Comparison of ENCODE assay signal across 14 mouse cellular contexts in genomic region chr17:85683984-85684307, GRCm38 (mm10). TPM values are rescaled to one million over a fixed set of nuclear protein-coding genes. Genes with fewer than 3 reads are reported as not detected.
DNase-seq lines count a peak whose midpoint lies in the region; ATAC-seq and TF ChIP-seq lines count a peak whose summit lies in the region.
"Had no signal": no experiment of that assay in that cellular context is flagged by ENCODE, and none has a peak within 500 bp of the region (broad histone marks: within the 10 kb centered on the region; RNA-seq: fewer than 3 reads in every experiment).

No protein-coding gene starts in this region.

- H3K9me3 ChIP-seq in heart, embryonic 15.5 days (replicated peaks), result no peaks in the 10 kb centered on the region
- H3K9me3 ChIP-seq in limb, embryonic 13.5 days, result no peaks in the 10 kb centered on the region
- H3K9me3 ChIP-seq in intestine, embryonic 15.5 days, result no peaks in the 10 kb centered on the region
- H3K9me3 ChIP-seq: neural tube, embryonic 12.5 days had no signal

- H3K27ac ChIP-seq in heart, embryonic 15.5 days, result no peak overlapping the region
- no peak overlapping the region for H3K27ac ChIP-seq in spleen, adult 2 months (ENCODE audit: insufficient read depth, low read length)
- no peak overlapping the region for H3K27ac ChIP-seq in limb, embryonic 13.5 days
- no peak overlapping the region for H3K27ac ChIP-seq in intestine, embryonic 15.5 days
- H3K27ac ChIP-seq: neural tube, embryonic 12.5 days had no signal

- no peak overlapping the region for H3K4me2 ChIP-seq in heart, embryonic 15.5 days
- H3K4me2 ChIP-seq in limb, embryonic 13.5 days (replicated peaks), result peak overlapping the region; percentile 82
- no peak overlapping the region for H3K4me2 ChIP-seq in intestine, embryonic 15.5 days (replicated peaks)
- H3K4me2 ChIP-seq: neural tube, embryonic 12.5 days had no signal

- no peaks in the 10 kb centered on the region for H3K36me3 ChIP-seq in heart, embryonic 15.5 days
- H3K36me3 ChIP-seq in spleen, adult 2 months (ENCODE audit: control insufficient read depth, insufficient read depth, low read length), result no peaks in the 10 kb centered on the region
- no peaks in the 10 kb centered on the region for H3K36me3 ChIP-seq in limb, embryonic 13.5 days
- H3K36me3 ChIP-seq in intestine, embryonic 15.5 days, result no peaks in the 10 kb centered on the region
- H3K36me3 ChIP-seq: neural tube, embryonic 12.5 days had no signal

- ATAC-seq in heart, embryonic 15.5 days (replicated peaks; ENCODE audit: insufficient number of reproducible peaks, insufficient read depth, low FRiP score, low read depth), result no peak
- no peak for ATAC-seq in limb, embryonic 13.5 days (ENCODE audit: low FRiP score, low read depth)
- no peak for ATAC-seq in intestine, embryonic 15.5 days
- no peak for ATAC-seq in cerebellum, adult (ENCODE audit: insufficient number of reproducible peaks, low FRiP score, low TSS enrichment)
- ATAC-seq: intestine, postnatal 0 days had no signal

- peak overlapping the region; percentile 9; the same call in 1 of the 2 replicates for H3K4me3 ChIP-seq in heart, embryonic 15.5 days
- peak overlapping the region; percentile 6; the same call in 1 of the 2 replicates for H3K4me3 ChIP-seq in spleen, adult 2 months (ENCODE audit: extremely low read depth, insufficient read depth, insufficient read length)
- H3K4me3 ChIP-seq in limb, embryonic 13.5 days, result peak overlapping the region; percentile 65
- H3K4me3 ChIP-seq in intestine, embryonic 15.5 days (replicated peaks), result no peak overlapping the region
- H3K4me3 ChIP-seq: erythroblast, embryonic 14.5 days; neural tube, embryonic 12.5 days had no signal

- DNase-seq in heart, postnatal 14 days, result no peak
- no peak for DNase-seq in spleen, adult 2 months (ENCODE audit: low read depth in 1 of 2, low spot score in 2 of 2)
- no peak for DNase-seq in spleen, postnatal 36 days (ENCODE audit: low spot score in 2 of 2)
- DNase-seq: lung, postnatal 4 days; right cerebral cortex, postnatal 25 days; thymus, adult 18-20 months had no signal

- intact Hi-C loops in heart, postnatal 14 days (cut with DNase I), result no loop called here

- peaks cover 43% of the 10 kb centered on the region for H3K4me1 ChIP-seq in heart, embryonic 15.5 days (replicated peaks)
- peaks cover 3% of the 10 kb centered on the region for H3K4me1 ChIP-seq in spleen, adult 2 months (ENCODE audit: control insufficient read depth, insufficient read depth, insufficient read length)
- peaks cover 70% of the 10 kb centered on the region for H3K4me1 ChIP-seq in limb, embryonic 13.5 days
- peaks cover 24% of the 10 kb centered on the region for H3K4me1 ChIP-seq in intestine, embryonic 15.5 days (replicated peaks)

- no peak overlapping the region for H3K9ac ChIP-seq in heart, embryonic 15.5 days
- H3K9ac ChIP-seq in limb, embryonic 13.5 days, result peak overlapping the region; percentile 86
- H3K9ac ChIP-seq in intestine, embryonic 15.5 days, result no peak overlapping the region
- H3K9ac ChIP-seq: neural tube, embryonic 12.5 days had no signal

- WGBS in heart, embryonic 15.5 days, result 2% methylated on average over 17 of the region's 17 CpGs
- under 1% methylated on average over 17 of the region's 17 CpGs for WGBS in spleen, adult 2 months
- WGBS in limb, embryonic 13.5 days, result 2% methylated on average over 16 of the region's 17 CpGs
- WGBS in intestine, embryonic 15.5 days, result 2% methylated on average over 17 of the region's 17 CpGs

- H3K27me3 ChIP-seq in heart, embryonic 15.5 days, result peaks cover 95% of the 10 kb centered on the region
- H3K27me3 ChIP-seq in spleen, adult 2 months (ENCODE audit: control insufficient read depth, insufficient read depth, low read length), result peaks cover 28% of the 10 kb centered on the region
- peaks cover 91% of the 10 kb centered on the region for H3K27me3 ChIP-seq in limb, embryonic 13.5 days
- H3K27me3 ChIP-seq in intestine, embryonic 15.5 days (replicated peaks), result peaks cover 93% of the 10 kb centered on the region

- no peak for TF ChIP-seq CTCF in spleen, adult 2 months (IDR thresholded peaks at IDR 0.05; ENCODE audit: extremely low read depth, insufficient read depth, insufficient read length, insufficient replicate concordance)

- TF ChIP-seq POLR2A in spleen, adult 2 months (IDR thresholded peaks at IDR 0.05; ENCODE audit: low read depth, low read length), result no peak

RNA-seq across cellular contexts. Expression of gene Six2, which starts 4.1 kb away (rescaled TPM):
- 0.21 and 2.2 TPM in 2 replicates for polyA plus RNA-seq in heart, embryonic 15.5 days (2015; fragmentation: Nextera tagmentation; extraction: Ambion mirVana)
- total RNA-seq in heart, postnatal 14 days (2021), result under 1 TPM; 0.24 to 0.61 TPM
- 0.07 and 0.08 TPM in 2 replicates for polyA plus RNA-seq in spleen, adult 2 months (2012; rRNA removed)
- polyA plus RNA-seq in limb, embryonic 13.5 days (2015; fragmentation: Nextera tagmentation; extraction: Ambion mirVana), result 8.7 and 9.7 TPM in 2 replicates
- polyA plus RNA-seq in intestine, embryonic 15.5 days (2015; fragmentation: Nextera tagmentation; extraction: Ambion mirVana), result 0.35 and 0.43 TPM in 2 replicates
- polyA plus RNA-seq: erythroblast, embryonic 14.5 days; gonadal fat pad, adult 2 months had no signal
